Mouse (Mus musculus) hindbrain, embryonic 15.5 days (tissue): Measurements from ENCODE around the gene Olfr524. TPM values are rescaled to one million over a fixed set of nuclear protein-coding genes. Genes with fewer than 3 reads are reported as not detected.

ENCODE experiments used
- ATAC-seq: fragments of 200-750 bp; cut with Nextera tagmentation; 2 replicates; pipeline ENCODE4 v1.8.0; 2017; ENCODE audit warnings: low read depth, moderate number of reproducible peaks, moderate TSS enrichment; ENCODE audit not compliant: low FRiP score
- H3K27ac ChIP-seq: fragments of 300-500 bp; sonication (generic); replicated peaks from 2 replicates; pipeline ENCODE4 v1.5.1; 2015; ENCODE audit warnings: mild to moderate bottlenecking, inconsistent platforms
- H3K27me3 ChIP-seq: fragments of 300-500 bp; sonication (generic); 2 replicates; pipeline ENCODE4 v1.6.1; 2015; ENCODE audit warnings: control low read depth, inconsistent platforms
- H3K36me3 ChIP-seq: fragments of 300-500 bp; sonication (generic); 2 replicates; pipeline ENCODE4 v1.6.1; 2015; ENCODE audit warnings: control low read depth, inconsistent platforms
- H3K4me1 ChIP-seq: fragments of 300-500 bp; sonication (generic); replicated peaks from 2 replicates; pipeline ENCODE4 v1.6.1; 2015; ENCODE audit warnings: control low read depth, inconsistent platforms
- H3K4me2 ChIP-seq: fragments of 300-500 bp; sonication (generic); 2 replicates; pipeline ENCODE4 v1.6.1; 2015; ENCODE audit warnings: moderate library complexity, mild to moderate bottlenecking, inconsistent platforms
- H3K4me3 ChIP-seq: fragments of 300-500 bp; sonication (generic); 2 replicates; pipeline ENCODE4 v1.5.1; 2015; ENCODE audit warnings: mild to moderate bottlenecking, inconsistent platforms
- H3K9ac ChIP-seq: fragments of 300-500 bp; sonication (generic); 2 replicates; pipeline ENCODE4 v1.6.1; 2015; ENCODE audit warnings: inconsistent platforms
- H3K9me3 ChIP-seq: fragments of 300-500 bp; sonication (generic); 2 replicates; pipeline ENCODE4 v1.6.1; 2016; ENCODE audit warnings: control low read depth, inconsistent platforms
- WGBS: fragments of 180-500 bp; shearing (Covaris S2); methylation state at CpG from one replicate; pipeline ENCODE4 v1.1.7; 2015; 5-methylcytosine and 5-hydroxymethylcytosine counted together
- polyA plus RNA-seq: library from polyadenylated mRNA; unstranded; fragments of >200 nt; fragmentation: Nextera tagmentation; extraction: Ambion mirVana; gene quantifications from 2 replicates; pipeline ENCODE4 v1.2.1, GENCODE M21; 2015

Gene Olfr524
- polyA plus RNA-seq, 1 experiment from 2014 or later = not detected

GRCm38 (mm10) chr7:140179176-140179575, 26.6 kb downstream of the Olfr524 start:
- Histone ChIP-seq H3K4me3 (no peak overlapping the region), H3K9me3 (no peaks in the 10 kb centered on the region), H3K27ac (no peak overlapping the region), H3K27me3 (no peaks in the 10 kb centered on the region), H3K4me1 (no peaks in the 10 kb centered on the region), H3K36me3 (no peaks in the 10 kb centered on the region), H3K9ac (no peak overlapping the region), H3K4me2 (no peak overlapping the region)
- ATAC-seq = no peak
- 78% methylated on average over 2 of the region's 2 CpGs for WGBS

- no peaks in the 10 kb centered on the region for H3K4me1 ChIP-seq
- no peak within 1 kb of the TSS for H3K9ac ChIP-seq
- no peak within 1 kb of the TSS for H3K27ac ChIP-seq
- ATAC-seq = no peak
- H3K4me2 ChIP-seq = no peak within 1 kb of the TSS
- H3K27me3 ChIP-seq = no peaks in the 10 kb centered on the region
- 44% methylated on average over 1 of the region's 1 CpGs for WGBS
- H3K9me3 ChIP-seq = no peaks in the 10 kb centered on the region
- H3K36me3 ChIP-seq = no peaks in the 10 kb centered on the region
- no peak within 1 kb of the TSS for H3K4me3 ChIP-seq
Observed at GRCm38 (mm10) chr7:140172936-140173335, 32.8 kb downstream of the Olfr524 start, which contains the start of gene Olfr523. Gene Olfr523 (plus strand): TSS chr7:140173217.

- Histone ChIP-seq H3K4me3 (no peak overlapping the region), H3K9me3 (no peaks in the 10 kb centered on the region)
- WGBS = 94% methylated on average over 3 of the region's 3 CpGs
Observed at GRCm38 (mm10) chr7:140170863-140171262, 34.9 kb downstream of the Olfr524 start.

GRCm38 (mm10) chr7:140169386-140169785, 36.4 kb downstream of the Olfr524 start:
- H3K9me3 ChIP-seq = no peaks in the 10 kb centered on the region
- no peaks in the 10 kb centered on the region for H3K36me3 ChIP-seq
- WGBS = 82% methylated on average over 4 of the region's 4 CpGs

More at GRCm38 (mm10) chr7:140170863-140171262, 34.9 kb downstream of the Olfr524 start:
- H3K27ac ChIP-seq = no peak overlapping the region
- no peak overlapping the region for H3K4me2 ChIP-seq
- H3K27me3 ChIP-seq = no peaks in the 10 kb centered on the region
- no peaks in the 10 kb centered on the region for H3K4me1 ChIP-seq
- H3K36me3 ChIP-seq = no peaks in the 10 kb centered on the region
- no peak for ATAC-seq
- H3K9ac ChIP-seq = no peak overlapping the region

GRCm38 (mm10) chr7:140167950-140168349, 37.8 kb downstream of the Olfr524 start:
- H3K4me1 ChIP-seq = no peaks in the 10 kb centered on the region
- no peak for ATAC-seq
- WGBS = 87% methylated on average over 1 of the region's 1 CpGs

More at GRCm38 (mm10) chr7:140169386-140169785, 36.4 kb downstream of the Olfr524 start:
- H3K4me1 ChIP-seq = no peaks in the 10 kb centered on the region
- no peaks in the 10 kb centered on the region for H3K27me3 ChIP-seq
- no peak overlapping the region for H3K4me2 ChIP-seq
- no peak overlapping the region for H3K9ac ChIP-seq
- no peak overlapping the region for H3K4me3 ChIP-seq
- H3K27ac ChIP-seq = no peak overlapping the region
- no peak for ATAC-seq

GRCm38 (mm10) chr7:140164664-140165063, 41.1 kb downstream of the Olfr524 start, which contains the start of gene Olfr522:
Gene Olfr522 (minus strand): TSS chr7:140164764.
- ATAC-seq = no peak
- Histone ChIP-seq H3K4me3 (no peak within 1 kb of the TSS), H3K4me1 (no peaks in the 10 kb centered on the region), H3K27ac (no peak within 1 kb of the TSS), H3K27me3 (no peaks in the 10 kb centered on the region), H3K4me2 (no peak within 1 kb of the TSS), H3K9me3 (no peaks in the 10 kb centered on the region), H3K36me3 (no peaks in the 10 kb centered on the region), H3K9ac (no peak within 1 kb of the TSS)
- WGBS = 73% methylated on average over 7 of the region's 7 CpGs

More at GRCm38 (mm10) chr7:140167950-140168349, 37.8 kb downstream of the Olfr524 start:
- Histone ChIP-seq H3K27ac (no peak overlapping the region), H3K4me2 (no peak overlapping the region), H3K36me3 (no peaks in the 10 kb centered on the region), H3K9me3 (no peaks in the 10 kb centered on the region), H3K27me3 (no peaks in the 10 kb centered on the region), H3K9ac (no peak overlapping the region), H3K4me3 (no peak overlapping the region)

GRCm38 (mm10) chr7:140160363-140160762, 45.4 kb downstream of the Olfr524 start:
- Histone ChIP-seq H3K36me3 (no peaks in the 10 kb centered on the region), H3K27me3 (no peaks in the 10 kb centered on the region), H3K9me3 (no peaks in the 10 kb centered on the region), H3K27ac (no peak overlapping the region), H3K4me2 (no peak overlapping the region), H3K9ac (no peak overlapping the region), H3K4me3 (no peak overlapping the region), H3K4me1 (peaks cover 1% of the 10 kb centered on the region)
- no peak for ATAC-seq
- WGBS = 79% methylated on average over 3 of the region's 3 CpGs

GRCm38 (mm10) chr7:140154218-140154927, 51.4 kb downstream of the Olfr524 start, which contains the start of gene Sprn:
Gene Sprn (minus strand): TSS chr7:140154877.
- Histone ChIP-seq H3K9me3 (no peaks in the 10 kb centered on the region), H3K27me3 (no peaks in the 10 kb centered on the region), H3K9ac (peak within 1 kb of the TSS; percentile 54), H3K36me3 (no peaks in the 10 kb centered on the region), H3K27ac (peak within 1 kb of the TSS; percentile 85), H3K4me3 (peak within 1 kb of the TSS; percentile 49), H3K4me2 (peak within 1 kb of the TSS; percentile 87), H3K4me1 (peaks cover 25% of the 10 kb centered on the region)
- ATAC-seq = peak; percentile 83
- WGBS = 3% methylated on average over 28 of the region's 28 CpGs

GRCm38 (mm10) chr7:140153829-140154217, 51.9 kb downstream of the Olfr524 start:
- WGBS = 21% methylated on average over 4 of the region's 4 CpGs

GRCm38 (mm10) chr7:140153383-140153782, 52.4 kb downstream of the Olfr524 start:
- Histone ChIP-seq H3K36me3 (no peaks in the 10 kb centered on the region), H3K27ac (peak overlapping the region; percentile 85), H3K9ac (peak overlapping the region; percentile 54), H3K27me3 (no peaks in the 10 kb centered on the region), H3K4me3 (peak overlapping the region; percentile 49), H3K4me1 (peaks cover 25% of the 10 kb centered on the region), H3K4me2 (peak overlapping the region; percentile 87), H3K9me3 (no peaks in the 10 kb centered on the region)
- ATAC-seq = peak; percentile 31
- 4% methylated on average over 28 of the region's 28 CpGs for WGBS

More at GRCm38 (mm10) chr7:140153829-140154217, 51.9 kb downstream of the Olfr524 start:
- Histone ChIP-seq H3K27me3 (no peaks in the 10 kb centered on the region), H3K4me3 (peak overlapping the region; percentile 49), H3K4me2 (peak overlapping the region; percentile 87), H3K27ac (peak overlapping the region; percentile 85), H3K9ac (peak overlapping the region; percentile 54), H3K9me3 (no peaks in the 10 kb centered on the region), H3K36me3 (no peaks in the 10 kb centered on the region), H3K4me1 (peaks cover 25% of the 10 kb centered on the region)
- ATAC-seq = peak; percentile 36
